Mouse (Mus musculus): ENCODE measurements around the gene Mx1. TPM values are rescaled to one million over a fixed set of nuclear protein-coding genes. Genes with fewer than 3 reads are reported as not detected.
A peak's percentile ranks its signal among the peaks of the same experiment; 100 is the strongest.

The Mx1 gene
- polyA plus RNA-seq, 1 experiment from 2014 or later: 0.36 TPM

DNA sequence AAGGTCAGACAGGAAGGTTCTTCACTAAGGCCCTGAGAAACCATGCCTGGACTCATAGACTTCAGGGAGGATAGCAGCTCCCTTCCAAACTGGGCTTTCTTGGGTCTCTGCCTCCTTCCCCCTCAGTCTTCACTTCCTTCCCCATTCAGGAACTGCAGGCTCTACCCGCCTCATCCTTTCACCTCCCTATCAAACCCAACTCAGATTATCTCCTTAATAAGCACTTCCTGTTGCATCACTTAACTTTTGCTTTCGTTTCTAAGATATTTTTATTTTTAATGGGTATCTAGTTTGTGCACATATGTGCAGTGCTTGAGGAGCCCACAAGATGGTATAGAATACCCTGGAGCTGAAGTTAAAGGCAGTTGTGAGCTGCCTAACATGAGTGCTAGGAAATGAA is 15.9 kb upstream of the Mx1 start:
- no peak overlapping the region for H3K27ac ChIP-seq (replicated peaks)
- H3K27me3 ChIP-seq: no peaks in the 10 kb centered on the region
- no peaks in the 10 kb centered on the region for H3K4me1 ChIP-seq (replicated peaks)
- 77% methylated on average over 2 of the region's 2 CpGs for WGBS
- H3K4me2 ChIP-seq: no peak overlapping the region
- no peaks in the 10 kb centered on the region for H3K36me3 ChIP-seq
- no peak overlapping the region for H3K9ac ChIP-seq
- H3K4me3 ChIP-seq: no peak overlapping the region
- ATAC-seq (ENCODE audit: low read depth): no peak
- no peaks in the 10 kb centered on the region for H3K9me3 ChIP-seq

GRCm38 (mm10) chr16:97476524-97476923 is 13.8 kb upstream of the Mx1 start:
- H3K9ac ChIP-seq: no peak overlapping the region
- H3K4me2 ChIP-seq: no peak overlapping the region
- H3K27me3 ChIP-seq: no peaks in the 10 kb centered on the region
- no peak overlapping the region for H3K4me3 ChIP-seq
- no peaks in the 10 kb centered on the region for H3K4me1 ChIP-seq (replicated peaks)
- no peak for ATAC-seq (ENCODE audit: low read depth)
- no peaks in the 10 kb centered on the region for H3K36me3 ChIP-seq
- H3K9me3 ChIP-seq: no peaks in the 10 kb centered on the region
- no peak overlapping the region for H3K27ac ChIP-seq (replicated peaks)
- 89% methylated on average over 1 of the region's 1 CpGs for WGBS

- Histone ChIP-seq H3K4me2 (no peak overlapping the region), H3K36me3 (no peaks in the 10 kb centered on the region), H3K27me3 (no peaks in the 10 kb centered on the region), H3K9me3 (no peaks in the 10 kb centered on the region), H3K9ac (no peak overlapping the region), H3K27ac (replicated peaks) (no peak overlapping the region), H3K4me3 (no peak overlapping the region), H3K4me1 (replicated peaks) (no peaks in the 10 kb centered on the region)
- ATAC-seq (ENCODE audit: low read depth): no peak
- 94% methylated on average over 3 of the region's 3 CpGs for WGBS
Measured at GRCm38 (mm10) chr16:97475581-97475980, 12.9 kb upstream of the Mx1 start.

DNA sequence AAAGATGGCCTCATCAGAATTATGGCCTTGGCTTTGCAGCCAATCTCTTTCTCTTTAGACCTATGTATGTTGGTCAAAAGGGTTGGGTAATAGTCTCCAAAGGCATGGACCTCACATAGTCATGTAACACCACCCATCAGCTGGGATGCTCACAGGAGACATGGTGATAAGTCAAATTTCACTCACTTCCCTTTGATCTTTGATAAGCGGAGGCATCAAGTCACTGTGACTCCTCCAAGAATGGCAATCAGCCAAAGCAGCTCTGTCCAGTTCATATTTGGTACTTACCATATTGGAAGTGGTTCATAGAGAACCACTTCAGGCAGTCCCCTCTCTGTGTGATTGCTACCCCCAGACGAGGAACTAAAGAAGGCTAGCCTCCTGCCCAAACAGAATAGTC is 12.0 kb upstream of the Mx1 start:
- Histone ChIP-seq H3K27ac (replicated peaks) (no peak overlapping the region), H3K9me3 (no peaks in the 10 kb centered on the region), H3K9ac (no peak overlapping the region), H3K4me1 (replicated peaks) (no peaks in the 10 kb centered on the region), H3K4me3 (no peak overlapping the region), H3K36me3 (no peaks in the 10 kb centered on the region), H3K27me3 (no peaks in the 10 kb centered on the region), H3K4me2 (no peak overlapping the region)
- 83% methylated on average over 2 of the region's 2 CpGs for WGBS
- ATAC-seq (ENCODE audit: low read depth): no peak

- Histone ChIP-seq H3K27me3 (no peaks in the 10 kb centered on the region), H3K4me1 (replicated peaks) (no peaks in the 10 kb centered on the region), H3K36me3 (no peaks in the 10 kb centered on the region), H3K27ac (replicated peaks) (no peak overlapping the region), H3K4me2 (no peak overlapping the region), H3K9me3 (no peaks in the 10 kb centered on the region), H3K4me3 (no peak overlapping the region), H3K9ac (no peak overlapping the region)
- 89% methylated on average over 4 of the region's 4 CpGs for WGBS
- ATAC-seq (ENCODE audit: low read depth): no peak
Measured at GRCm38 (mm10) chr16:97467993-97468791, 5.5 kb upstream of the Mx1 start.

GRCm38 (mm10) chr16:97467472-97467871 is 4.8 kb upstream of the Mx1 start:
- Histone ChIP-seq H3K4me3 (no peak overlapping the region), H3K27ac (replicated peaks) (no peak overlapping the region), H3K4me1 (replicated peaks) (peaks cover 5% of the 10 kb centered on the region), H3K36me3 (no peaks in the 10 kb centered on the region), H3K9me3 (no peaks in the 10 kb centered on the region), H3K27me3 (no peaks in the 10 kb centered on the region), H3K4me2 (no peak overlapping the region), H3K9ac (no peak overlapping the region)
- 89% methylated on average over 3 of the region's 3 CpGs for WGBS
- ATAC-seq (ENCODE audit: low read depth): no peak

DNA sequence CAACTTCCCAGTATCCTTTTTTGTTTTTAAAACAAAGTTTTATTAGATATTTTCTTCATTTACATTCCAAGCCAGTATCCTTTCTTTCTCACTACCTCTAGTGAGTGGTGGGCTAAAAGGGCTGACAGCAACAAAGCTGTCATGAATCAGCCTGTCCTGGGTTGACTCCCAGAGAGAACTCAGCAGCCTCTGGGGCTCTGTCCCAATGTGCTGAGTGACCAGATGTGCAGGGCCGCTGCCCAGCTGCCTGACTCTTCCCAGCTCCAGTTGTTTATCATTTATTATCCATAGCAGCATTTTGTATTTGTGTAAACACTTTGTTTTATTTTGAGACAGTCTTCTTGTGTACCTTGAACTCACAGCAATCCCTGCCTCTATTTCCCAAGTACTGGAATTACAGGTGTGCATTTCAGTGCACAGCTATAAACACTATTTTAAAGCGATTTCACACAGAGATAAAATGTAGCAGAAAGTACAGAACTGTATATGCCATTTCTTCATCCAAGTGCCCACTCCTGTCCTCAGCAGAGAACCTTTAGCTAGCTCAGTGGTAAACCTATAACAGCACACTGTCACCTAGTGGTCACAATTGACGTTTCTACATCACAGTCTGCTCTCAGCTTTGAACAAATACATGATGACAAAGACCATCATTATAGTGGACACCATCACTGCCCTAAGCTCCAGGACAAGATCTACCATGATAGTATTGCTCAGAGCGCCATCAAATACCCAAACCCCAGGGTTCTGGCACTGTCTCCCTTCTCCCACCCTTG is 3.7 kb upstream of the Mx1 start:
- no peak overlapping the region for H3K4me3 ChIP-seq
- H3K36me3 ChIP-seq: no peaks in the 10 kb centered on the region
- no peak for ATAC-seq (ENCODE audit: low read depth)
- H3K4me1 ChIP-seq (replicated peaks): peaks cover 5% of the 10 kb centered on the region
- no peaks in the 10 kb centered on the region for H3K27me3 ChIP-seq
- WGBS: 54% methylated on average over 4 of the region's 4 CpGs
- H3K27ac ChIP-seq (replicated peaks): no peak overlapping the region
- H3K9ac ChIP-seq: no peak overlapping the region
- no peak overlapping the region for H3K4me2 ChIP-seq
- H3K9me3 ChIP-seq: no peaks in the 10 kb centered on the region

GRCm38 (mm10) chr16:97461271-97461670 is 1.4 kb downstream of the Mx1 start:
- Histone ChIP-seq H3K4me3 (no peak overlapping the region), H3K36me3 (no peaks in the 10 kb centered on the region), H3K27me3 (no peaks in the 10 kb centered on the region), H3K27ac (replicated peaks) (no peak overlapping the region), H3K4me2 (no peak overlapping the region), H3K9ac (no peak overlapping the region), H3K9me3 (0 out of 2 replicates have a peak, but pooled peaks cover 4% of the 10 kb centered on the region), H3K4me1 (replicated peaks) (peaks cover 5% of the 10 kb centered on the region)
- 81% methylated on average over 2 of the region's 2 CpGs for WGBS
- no peak for ATAC-seq (ENCODE audit: low read depth)

GRCm38 (mm10) chr16:97459831-97460230 is 2.9 kb downstream of the Mx1 start:
- no peak overlapping the region for H3K4me3 ChIP-seq
- no peaks in the 10 kb centered on the region for H3K27me3 ChIP-seq
- ATAC-seq (ENCODE audit: low read depth): no peak
- H3K4me2 ChIP-seq: no peak overlapping the region
- H3K9ac ChIP-seq: no peak overlapping the region
- peaks cover 5% of the 10 kb centered on the region for H3K4me1 ChIP-seq (replicated peaks)
- no peak overlapping the region for H3K27ac ChIP-seq (replicated peaks)
- H3K36me3 ChIP-seq: no peaks in the 10 kb centered on the region
- WGBS: 89% methylated on average over 1 of the region's 1 CpGs
- H3K9me3 ChIP-seq: 0 out of 2 replicates have a peak, but pooled peaks cover 4% of the 10 kb centered on the region

DNA sequence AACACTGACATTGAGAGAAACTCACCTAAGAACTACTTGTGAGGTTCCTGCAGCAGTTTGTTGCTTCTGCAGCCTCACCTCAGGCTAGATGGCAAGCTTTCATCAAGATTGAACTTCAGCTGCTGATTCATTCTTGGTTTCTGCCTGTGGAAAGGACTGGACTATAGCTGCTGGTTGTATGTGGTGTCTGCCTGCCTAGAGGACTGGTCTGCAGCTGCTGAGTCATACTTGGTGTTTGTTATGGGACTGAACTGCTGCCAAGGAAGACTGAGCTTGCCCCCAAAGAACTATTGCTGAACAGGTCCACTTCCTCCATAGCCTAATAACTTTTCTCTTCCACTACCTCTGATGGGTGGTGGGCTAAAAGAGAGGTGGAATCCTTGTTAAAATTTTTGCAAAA is 15.3 kb downstream of the Mx1 start:
- Histone ChIP-seq H3K4me3 (no peak overlapping the region), H3K36me3 (no peaks in the 10 kb centered on the region), H3K9me3 (no peaks in the 10 kb centered on the region), H3K4me1 (replicated peaks) (no peaks in the 10 kb centered on the region), H3K9ac (no peak overlapping the region), H3K27me3 (no peaks in the 10 kb centered on the region), H3K4me2 (no peak overlapping the region), H3K27ac (replicated peaks) (no peak overlapping the region)
- ATAC-seq (ENCODE audit: low read depth): no peak

GRCm38 (mm10) chr16:97443670-97444263 is 18.9 kb downstream of the Mx1 start:
- Histone ChIP-seq H3K4me3 (no peak overlapping the region), H3K9ac (no peak overlapping the region), H3K9me3 (no peaks in the 10 kb centered on the region), H3K27ac (replicated peaks) (no peak overlapping the region), H3K27me3 (no peaks in the 10 kb centered on the region), H3K4me2 (no peak overlapping the region), H3K4me1 (replicated peaks) (no peaks in the 10 kb centered on the region), H3K36me3 (no peaks in the 10 kb centered on the region)
- ATAC-seq (ENCODE audit: low read depth): peak; percentile 43; the same call in 1 of the 2 replicates
- 53% methylated on average over 14 of the region's 14 CpGs for WGBS

DNA sequence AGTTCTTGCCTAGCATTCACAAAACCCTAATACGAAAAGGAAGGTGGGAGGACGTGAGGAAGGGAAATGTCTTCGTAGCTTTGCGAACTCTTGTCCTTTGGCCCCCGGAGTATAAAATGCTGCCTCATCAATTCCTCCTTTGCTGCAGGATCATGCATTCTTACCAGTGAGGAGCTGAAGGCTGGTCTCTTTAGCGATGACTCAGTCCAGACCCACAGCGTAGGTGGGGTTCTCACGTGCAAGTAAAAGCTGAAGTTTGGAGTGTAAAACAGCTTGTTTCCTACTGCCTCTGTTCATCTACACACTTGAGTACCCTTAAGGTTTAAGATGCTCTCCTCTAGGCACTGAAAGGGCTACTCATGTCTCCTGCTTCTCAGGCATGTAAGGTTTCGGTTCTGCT is 20.7 kb downstream of the Mx1 start:
- Histone ChIP-seq H3K4me3 (no peak overlapping the region), H3K9ac (no peak overlapping the region), H3K36me3 (no peaks in the 10 kb centered on the region), H3K4me1 (replicated peaks) (no peaks in the 10 kb centered on the region), H3K9me3 (no peaks in the 10 kb centered on the region), H3K27ac (replicated peaks) (no peak overlapping the region), H3K4me2 (no peak overlapping the region), H3K27me3 (no peaks in the 10 kb centered on the region)
- no peak for ATAC-seq (ENCODE audit: low read depth)
- 89% methylated on average over 9 of the region's 9 CpGs for WGBS

All from neural tube, embryonic 13.5 days (tissue).